Mouse (Mus musculus) hindbrain, embryonic 16.5 days (tissue): ENCODE results near the gene Rab11fip3. TPM values are rescaled to one million over a fixed set of nuclear protein-coding genes. Genes with fewer than 3 reads are reported as not detected.
A peak's percentile ranks its signal among the peaks of the same experiment; 100 is the strongest.

Source experiments
- ATAC-seq: fragments of 200-750 bp; cut with Nextera tagmentation; 2 replicates; pipeline ENCODE4 v1.8.0; 2017; ENCODE audit warnings: moderate TSS enrichment, moderate library complexity
- H3K27ac ChIP-seq: fragments of 300-500 bp; sonication (generic); 2 replicates; pipeline ENCODE4 v1.5.1; 2014; ENCODE audit warnings: low read depth, mild to moderate bottlenecking, control low read depth, low read length, moderate library complexity
- H3K27me3 ChIP-seq: fragments of 300-500 bp; sonication (generic); replicated peaks from 2 replicates; pipeline ENCODE4 v1.6.1; 2014; ENCODE audit warnings: low read length; ENCODE audit not compliant: control insufficient read depth, insufficient read depth
- H3K36me3 ChIP-seq: fragments of 300-500 bp; sonication (generic); 2 replicates; pipeline ENCODE4 v1.6.1; 2014; ENCODE audit warnings: mild to moderate bottlenecking, low read length, moderate library complexity, mixed read lengths; ENCODE audit not compliant: control insufficient read depth, insufficient read depth
- H3K4me1 ChIP-seq: fragments of 300-500 bp; sonication (generic); 2 replicates; pipeline ENCODE4 v1.6.1; 2014; ENCODE audit warnings: low read depth, low read length; ENCODE audit not compliant: control insufficient read depth, insufficient read depth
- H3K4me2 ChIP-seq: fragments of 300-500 bp; sonication (generic); 2 replicates; pipeline ENCODE4 v1.6.1; 2014; ENCODE audit warnings: mild to moderate bottlenecking, low read length, control low read depth, moderate library complexity
- H3K4me3 ChIP-seq: fragments of 300-500 bp; sonication (generic); 2 replicates; pipeline ENCODE4 v1.5.1; 2014; ENCODE audit warnings: mild to moderate bottlenecking, low read length, control low read depth, moderate library complexity
- H3K9ac ChIP-seq: fragments of 300-500 bp; sonication (generic); 2 replicates; pipeline ENCODE4 v1.6.1; 2014; ENCODE audit warnings: low read depth, mild to moderate bottlenecking, control low read depth, low read length, moderate library complexity
- H3K9me3 ChIP-seq: fragments of 300-500 bp; sonication (generic); 2 replicates; pipeline ENCODE4 v1.6.1; 2014; ENCODE audit warnings: mild to moderate bottlenecking, low read length, moderate library complexity; ENCODE audit not compliant: control insufficient read depth
- WGBS: fragments of 180-500 bp; shearing (Covaris S2); extraction: QIAGEN DNeasy Blood & Tissue Kit; methylation state at CpG from one replicate; pipeline ENCODE4 v1.1.7; 2014; 5-methylcytosine and 5-hydroxymethylcytosine counted together
- polyA plus RNA-seq: library from polyadenylated mRNA; unstranded; fragments of >200 nt; fragmentation: Nextera tagmentation; extraction: Ambion mirVana; gene quantifications from 2 replicates; pipeline ENCODE4 v1.2.1, GENCODE M21; 2015

Rab11fip3 gene
- polyA plus RNA-seq, 1 experiment from 2014 or later = 12.8 TPM

GRCm38 (mm10) chr17:25993489-25993888 lies 75.9 kb downstream of the Rab11fip3 start:
- Histone ChIP-seq H3K9me3 (no peaks in the 10 kb centered on the region), H3K36me3 (peaks cover 43% of the 10 kb centered on the region), H3K4me3 (no peak overlapping the region), H3K4me2 (no peak overlapping the region), H3K9ac (no peak overlapping the region), H3K4me1 (no peaks in the 10 kb centered on the region), H3K27me3 (no peaks in the 10 kb centered on the region), H3K27ac (no peak overlapping the region)
- ATAC-seq = no peak
- WGBS = 97% methylated on average over 3 of the region's 3 CpGs

- H3K36me3 ChIP-seq = peaks cover 39% of the 10 kb centered on the region
- WGBS = 98% methylated on average over 4 of the region's 4 CpGs
- no peaks in the 10 kb centered on the region for H3K4me1 ChIP-seq
- no peak overlapping the region for H3K9ac ChIP-seq
- no peak overlapping the region for H3K27ac ChIP-seq
- no peak overlapping the region for H3K4me2 ChIP-seq
- H3K4me3 ChIP-seq = no peak overlapping the region
- H3K27me3 ChIP-seq = no peaks in the 10 kb centered on the region
- ATAC-seq = no peak
- no peaks in the 10 kb centered on the region for H3K9me3 ChIP-seq
Observed at GRCm38 (mm10) chr17:25992274-25992673, 77.1 kb downstream of the Rab11fip3 start.

GRCm38 (mm10) chr17:25990331-25990730 lies 79.0 kb downstream of the Rab11fip3 start:
- Histone ChIP-seq H3K4me3 (no peak overlapping the region), H3K9ac (no peak overlapping the region), H3K4me1 (peaks cover 2% of the 10 kb centered on the region; the same call in 1 of the 2 replicates), H3K27me3 (no peaks in the 10 kb centered on the region), H3K27ac (no peak overlapping the region), H3K36me3 (peaks cover 37% of the 10 kb centered on the region), H3K4me2 (no peak overlapping the region), H3K9me3 (no peaks in the 10 kb centered on the region)
- no peak for ATAC-seq
- whole genome bisulfite sequencing = 90% methylated on average over 5 of the region's 5 CpGs

GRCm38 (mm10) chr17:25985306-25986294 lies 83.8 kb downstream of the Rab11fip3 start, which contains the start of gene Capn15:
Capn15 (minus strand) TSS chr17:25985796.
- Histone ChIP-seq H3K27me3 (no peaks in the 10 kb centered on the region), H3K4me3 (peak within 1 kb of the TSS; percentile 84), H3K9ac (peak within 1 kb of the TSS; percentile 92), H3K9me3 (no peaks in the 10 kb centered on the region), H3K27ac (peak within 1 kb of the TSS; percentile 86), H3K4me1 (peaks cover 21% of the 10 kb centered on the region), H3K36me3 (peaks cover 12% of the 10 kb centered on the region), H3K4me2 (peak within 1 kb of the TSS; percentile 62)
- ATAC-seq = peak; percentile 99
- WGBS = under 1% methylated on average over 91 of the region's 91 CpGs

- Histone ChIP-seq H3K36me3 (peaks cover 4% of the 10 kb centered on the region), H3K27ac (peak overlapping the region; percentile 86), H3K4me2 (peak overlapping the region; percentile 62), H3K9ac (peak overlapping the region; percentile 92), H3K9me3 (no peaks in the 10 kb centered on the region), H3K4me3 (peak overlapping the region; percentile 84), H3K4me1 (peaks cover 21% of the 10 kb centered on the region), H3K27me3 (no peaks in the 10 kb centered on the region)
- 11% methylated on average over 17 of the region's 17 CpGs for WGBS
- no peak for ATAC-seq
Observed at GRCm38 (mm10) chr17:25984556-25985305, 84.6 kb downstream of the Rab11fip3 start.

- H3K9me3 ChIP-seq = no peaks in the 10 kb centered on the region
- peak overlapping the region; percentile 62 for H3K4me2 ChIP-seq
- ATAC-seq = no peak
- no peak overlapping the region for H3K27ac ChIP-seq
- H3K4me1 ChIP-seq = peaks cover 21% of the 10 kb centered on the region
- H3K4me3 ChIP-seq = peak overlapping the region; percentile 84
- H3K9ac ChIP-seq = no peak overlapping the region
- H3K36me3 ChIP-seq = no peaks in the 10 kb centered on the region; the same call in 1 of the 2 replicates
- 100% methylated on average over 1 of the region's 1 CpGs for WGBS
- H3K27me3 ChIP-seq = no peaks in the 10 kb centered on the region
Observed at GRCm38 (mm10) chr17:25984066-25984465, 85.3 kb downstream of the Rab11fip3 start.

GRCm38 (mm10) chr17:25982913-25983312 lies 86.4 kb downstream of the Rab11fip3 start:
- Histone ChIP-seq H3K9ac (no peak overlapping the region), H3K4me3 (no peak overlapping the region), H3K4me1 (peaks cover 21% of the 10 kb centered on the region), H3K27me3 (no peaks in the 10 kb centered on the region), H3K4me2 (no peak overlapping the region), H3K36me3 (no peaks in the 10 kb centered on the region), H3K9me3 (no peaks in the 10 kb centered on the region), H3K27ac (no peak overlapping the region)
- WGBS = 99% methylated on average over 3 of the region's 3 CpGs
- ATAC-seq = no peak

GRCm38 (mm10) chr17:25980854-25981253 lies 88.5 kb downstream of the Rab11fip3 start:
- Histone ChIP-seq H3K9me3 (no peaks in the 10 kb centered on the region), H3K4me1 (peaks cover 18% of the 10 kb centered on the region), H3K27ac (no peak overlapping the region), H3K36me3 (no peaks in the 10 kb centered on the region), H3K4me2 (no peak overlapping the region), H3K4me3 (no peak overlapping the region), H3K9ac (no peak overlapping the region), H3K27me3 (no peaks in the 10 kb centered on the region)
- ATAC-seq = no peak
- 91% methylated on average over 5 of the region's 5 CpGs for WGBS
